Mouse (Mus musculus): Measurements from ENCODE around the gene Fsip1.

Gene Fsip1

GRCm38 (mm10) chr2:118111116-118111487 lies 145.7 kb downstream of the Fsip1 start:
- intact Hi-C loops (cut with DNase I) = loop anchor here (5.0 kb wide), 1 partner anchor 324 kb away; no protein-coding TSS in a partner anchor

GRCm38 (mm10) chr2:118110225-118110915 lies 146.4 kb downstream of the Fsip1 start:
- intact Hi-C loops (cut with DNase I) = loop anchor here (5.0 kb wide), 1 partner anchor 323 kb away; no protein-coding TSS in a partner anchor

GRCm38 (mm10) chr2:118102169-118102568 lies 154.6 kb downstream of the Fsip1 start:
- intact Hi-C loops (cut with DNase I) = no loop called here

GRCm38 (mm10) chr2:118099104-118099503 lies 157.7 kb downstream of the Fsip1 start:
- intact Hi-C loops (cut with DNase I) = no loop called here

- intact Hi-C loops (cut with DNase I) = no loop called here
Observed at GRCm38 (mm10) chr2:118091226-118091625, 165.5 kb downstream of the Fsip1 start.

- intact Hi-C loops (cut with DNase I) = no loop called here
Observed at GRCm38 (mm10) chr2:118087044-118087726, 169.6 kb downstream of the Fsip1 start.

GRCm38 (mm10) chr2:118085647-118086046 lies 171.1 kb downstream of the Fsip1 start:
- intact Hi-C loops (cut with DNase I) = no loop called here

GRCm38 (mm10) chr2:118084693-118085092 lies 172.1 kb downstream of the Fsip1 start:
- intact Hi-C loops (cut with DNase I) = no loop called here

- intact Hi-C loops (cut with DNase I) = no loop called here
Observed at GRCm38 (mm10) chr2:118083652-118084051, 173.1 kb downstream of the Fsip1 start.

- intact Hi-C loops (cut with DNase I) = no loop called here
Observed at GRCm38 (mm10) chr2:118081581-118081980, 175.2 kb downstream of the Fsip1 start.

Small RNAs within 50 kb of the gene (microRNA-seq; reads per million reads assigned to microRNA genes)
- 0 reads per million in 2 experiments for gene Gm22800
